Mouse (Mus musculus): Measurements from ENCODE around the gene Hnrnpm.
"Not testable (repeated sequence)": the region's sequence is repeated elsewhere in the genome, so short reads cannot be mapped to it uniquely, and the experiment has no call there.

DNA sequence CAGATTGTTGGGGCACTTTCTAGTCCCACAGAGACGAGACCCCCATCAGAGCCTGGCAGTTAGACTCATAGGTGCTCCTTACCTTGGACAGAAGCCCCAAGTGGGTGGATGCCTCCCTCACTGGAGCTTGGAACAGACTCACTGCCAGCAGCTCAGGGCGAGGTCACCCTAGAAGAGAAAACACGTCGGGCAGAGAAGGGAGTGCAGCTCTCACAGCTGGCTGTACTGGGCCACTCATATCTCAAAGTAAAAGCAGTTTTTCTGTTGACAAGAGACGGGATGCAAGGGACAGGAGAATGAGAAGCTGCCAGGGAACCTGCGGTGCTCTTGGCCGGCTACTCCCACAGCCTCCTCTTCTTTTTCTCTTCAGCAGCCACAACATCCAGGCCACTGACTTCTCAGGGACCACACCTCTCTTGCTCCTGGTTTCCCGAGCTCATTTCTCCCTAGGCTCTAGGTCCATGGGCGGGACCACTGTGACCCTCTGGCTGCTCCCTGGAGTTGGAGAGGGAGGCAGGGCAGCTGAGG is 46.0 kb upstream of the Hnrnpm start:
- TF ChIP-seq POLR2A (IDR thresholded peaks at IDR 0.05; ENCODE audit: low read depth, low read length); CTCF (IDR thresholded peaks at IDR 0.05; ENCODE audit: borderline replicate concordance, insufficient read depth, low read length): not testable (repeated sequence)

Measured in embryonic fibroblast, embryonic 13.5 days (primary cell).